Mouse (Mus musculus) brain, embryonic 18.5 days (tissue): Measurements from ENCODE around the gene Cyp24a1.
A peak's percentile ranks its signal among the peaks of the same experiment; 100 is the strongest.

ENCODE experiments used
- DNase-seq: peaks from one replicate; pipeline ENCODE4 v3.0.0-alpha.2; 2012; ENCODE audit warnings: low read depth, low spot score

Cyp24a1 gene

GRCm38 (mm10) chr2:170497091-170497566 is at the start of gene Cyp24a1:
TSS of gene Cyp24a1 (minus strand) at chr2:170497145.
- no peak for DNase-seq

- no peak for DNase-seq
These were observed 48.8 kb upstream of the Cyp24a1 start for GRCm38 (mm10) chr2:170545745-170546144.

- DNase-seq = no peak
These were observed 48.0 kb upstream of the Cyp24a1 start for GRCm38 (mm10) chr2:170544950-170545349.

- no peak for DNase-seq
These were observed 47.2 kb upstream of the Cyp24a1 start for GRCm38 (mm10) chr2:170544159-170544558.

GRCm38 (mm10) chr2:170543625-170544024 is 46.7 kb upstream of the Cyp24a1 start:
- DNase-seq = no peak

- no peak for DNase-seq
These were observed 42.3 kb upstream of the Cyp24a1 start for GRCm38 (mm10) chr2:170539211-170539610.

- no peak for DNase-seq
These were observed 38.9 kb upstream of the Cyp24a1 start for GRCm38 (mm10) chr2:170535841-170536240.

GRCm38 (mm10) chr2:170534803-170535174 is 37.8 kb upstream of the Cyp24a1 start:
- no peak for DNase-seq

- DNase-seq = no peak
These were observed 37.3 kb upstream of the Cyp24a1 start for GRCm38 (mm10) chr2:170534116-170534802.

- DNase-seq = no peak
These were observed 33.3 kb upstream of the Cyp24a1 start for GRCm38 (mm10) chr2:170530256-170530655.

GRCm38 (mm10) chr2:170529766-170530165 is 32.8 kb upstream of the Cyp24a1 start:
- no peak for DNase-seq

GRCm38 (mm10) chr2:170528061-170528460 is 31.1 kb upstream of the Cyp24a1 start:
- no peak for DNase-seq

GRCm38 (mm10) chr2:170526513-170526912 is 29.6 kb upstream of the Cyp24a1 start:
- DNase-seq = no peak

GRCm38 (mm10) chr2:170520321-170520971 is 23.5 kb upstream of the Cyp24a1 start:
- no peak for DNase-seq

- DNase-seq = no peak
These were observed 16.8 kb upstream of the Cyp24a1 start for GRCm38 (mm10) chr2:170513756-170514155.

GRCm38 (mm10) chr2:170511073-170511891 is 14.3 kb upstream of the Cyp24a1 start:
- DNase-seq = peak; percentile 69

- DNase-seq = no peak
These were observed 11.9 kb upstream of the Cyp24a1 start for GRCm38 (mm10) chr2:170508821-170509220.

- peak; percentile 71 for DNase-seq
These were observed 10.8 kb upstream of the Cyp24a1 start for GRCm38 (mm10) chr2:170507734-170508133.

GRCm38 (mm10) chr2:170503983-170504382 is 7.0 kb upstream of the Cyp24a1 start:
- DNase-seq = no peak

GRCm38 (mm10) chr2:170503343-170503742 is 6.4 kb upstream of the Cyp24a1 start:
- no peak for DNase-seq

- DNase-seq = no peak
These were observed 1.1 kb upstream of the Cyp24a1 start for GRCm38 (mm10) chr2:170498011-170498410.
